Comparison of ENCODE assay signal across 8 mouse cellular contexts in the genomic region with DNA sequence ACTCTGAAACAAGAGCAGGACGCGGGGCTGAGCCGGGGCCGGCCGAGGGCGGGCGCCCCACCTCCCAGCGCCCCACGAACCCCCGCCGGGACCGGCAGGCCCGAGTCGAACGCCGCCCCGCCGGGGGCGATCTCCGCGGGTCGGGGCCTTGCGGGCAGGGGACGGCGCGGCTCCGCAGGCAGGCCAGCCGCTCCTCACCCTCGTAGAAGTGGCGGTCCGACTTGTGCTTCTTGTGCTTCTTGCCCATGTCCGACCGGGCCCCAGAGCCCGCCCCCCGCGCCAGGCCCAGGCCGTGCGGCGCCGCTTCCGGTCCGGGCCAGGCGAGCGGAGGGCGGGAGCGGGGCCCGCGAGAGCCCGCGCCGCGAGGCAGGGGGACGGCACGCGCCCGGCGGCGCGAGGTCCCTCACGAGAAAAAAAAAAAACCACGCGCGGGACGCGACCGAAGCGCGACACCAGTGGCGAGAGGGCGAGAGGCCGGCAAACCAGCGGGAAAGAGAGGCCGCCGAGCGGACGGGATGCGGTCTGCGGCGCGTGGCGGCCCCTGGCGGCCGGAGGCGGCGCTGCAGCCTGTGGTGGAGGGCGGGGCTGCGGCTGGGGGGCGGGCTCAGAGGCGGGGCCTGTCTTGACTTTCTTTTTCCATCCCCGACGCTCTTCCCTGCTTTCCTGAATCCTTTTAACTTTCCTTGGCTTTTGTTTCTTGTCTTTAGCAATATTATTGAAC. TPM values are rescaled to one million over a fixed set of nuclear protein-coding genes. Genes with fewer than 3 reads are reported as not detected.
DNase-seq lines count a peak whose midpoint lies in the region; ATAC-seq and TF ChIP-seq lines count a peak whose summit lies in the region.

A gene (minus strand): TSS at position 487 of the 721 bp plus-strand sequence.

- peak within 1 kb of the TSS; percentile 86 for H3K27ac ChIP-seq in hindbrain, postnatal 0 days
- peak within 1 kb of the TSS; percentile 85 for H3K27ac ChIP-seq in left cerebral cortex, adult 2 months

- peak within 1 kb of the TSS; percentile 95 for H3K4me2 ChIP-seq in hindbrain, postnatal 0 days (ENCODE audit: low read depth, low read length)

- 0 out of 2 replicates have a peak, but pooled peaks cover 8% of the 10 kb centered on the region for H3K4me1 ChIP-seq in hindbrain, postnatal 0 days (ENCODE audit: insufficient read depth, low read length)

- whole genome bisulfite sequencing in hindbrain, postnatal 0 days: 1% methylated on average over 82 of the region's 91 CpGs

- peak; percentile 50 for TF ChIP-seq CTCF in hindbrain, postnatal 0 days (IDR thresholded peaks at IDR 0.05; ENCODE audit: low read depth)
- TF ChIP-seq CTCF in left cerebral cortex, adult 2 months (IDR thresholded peaks at IDR 0.05): peak; percentile 90

- H3K27me3 ChIP-seq in hindbrain, postnatal 0 days (ENCODE audit: insufficient read depth, low read length): no peaks in the 10 kb centered on the region

- peak within 1 kb of the TSS; percentile 98 for H3K4me3 ChIP-seq in hindbrain, postnatal 0 days (ENCODE audit: low read length)
- H3K4me3 ChIP-seq in left cerebral cortex, adult 2 months: peak within 1 kb of the TSS; percentile 90

- H3K36me3 ChIP-seq in hindbrain, postnatal 0 days (ENCODE audit: insufficient read depth, low read length): 0 out of 2 replicates have a peak, but pooled peaks cover 4% of the 10 kb centered on the region

- H3K9me3 ChIP-seq in hindbrain, postnatal 0 days (ENCODE audit: low read length): no peaks in the 10 kb centered on the region

- intact Hi-C loops in left cerebral cortex, adult 2 months (cut with DNase I): loop anchor here (1.0 to 10.0 kb wide), 6 partner anchors 90 to 393 kb away; a partner anchor contains a TSS

- DNase-seq in gastrocnemius, adult 8-10 months (ENCODE audit: low spot score in 2 of 2): peak; percentile 65 to 66
- DNase-seq in hindbrain, postnatal 0 days (ENCODE audit: low spot score): peak; percentile 89
- DNase-seq in left cerebral cortex, adult 2 months (ENCODE audit: extremely low spot score in 1 of 2, low spot score in 2 of 2): peak; percentile 87 to 97
- peak; percentile 85 for DNase-seq in right cerebral cortex, adult 18-20 months
- peak; percentile 90 for DNase-seq in urinary bladder, adult 2 months (ENCODE audit: low spot score)

- H3K9ac ChIP-seq in hindbrain, postnatal 0 days (replicated peaks; ENCODE audit: low read length): peak within 1 kb of the TSS; percentile 90

- ATAC-seq in activated CD4-positive, CD25-positive, alpha-beta regulatory T cell, adult 4 months: peak; percentile 74
- peak; percentile 37; the same call in 1 of the 2 replicates for ATAC-seq in common myeloid progenitor, adult 5-6 weeks (replicated peaks; ENCODE audit: low read depth, poor library complexity, severe bottlenecking)
- ATAC-seq in hindbrain, postnatal 0 days: peak; percentile 91
- peak; percentile 89 for ATAC-seq in megakaryocyte, adult 5-6 weeks (ENCODE audit: poor library complexity, severe bottlenecking)

RNA-seq across cellular contexts. Expression of the gene that starts here (rescaled TPM):
- polyA plus RNA-seq in activated CD4-positive, CD25-positive, alpha-beta regulatory T cell, adult 4 months (2017; shearing (Covaris generic)): 10 to 100 TPM; 43.8 to 57.1 TPM
- total RNA-seq in common myeloid progenitor, adult 5-6 weeks (2017): 69.6 and 88.8 TPM in 2 replicates
- 10 to 100 TPM; 59.4 to 67.6 (median 63.1) TPM for total RNA-seq in gastrocnemius, adult 8-10 months (2022)
- total RNA-seq in hindbrain, postnatal 0 days (2014; rRNA removed): 12.6 and 15.5 TPM in 2 replicates
- 57.8 and 65.5 TPM in 2 replicates for polyA plus RNA-seq in hindbrain, postnatal 0 days (2015; fragmentation: Nextera tagmentation; extraction: Ambion mirVana)
- 10 to 100 TPM; 45.6 to 57.3 TPM for total RNA-seq in left cerebral cortex, adult 2 months (2021)
- total RNA-seq in megakaryocyte, adult 5-6 weeks (2015): 65.4 and 69.1 TPM in 2 replicates
- 61.5 and 62.7 TPM in 2 replicates for total RNA-seq in megakaryocyte, adult 5-6 weeks (2017)
- 45.6 and 46.4 TPM in 2 replicates for polyA plus RNA-seq in urinary bladder, adult 2 months (2012; rRNA removed)

Comparison
In these comparisons a context has a peak if more than half of its experiments do, and no peak if none do; other contexts are left out.
1. Peak in every context shown above with its lines: DNase-seq, ATAC-seq, H3K4me3 ChIP-seq and H3K27ac ChIP-seq.
2. ATAC-seq: peak in every context shown above with its lines; median percentile 91 in hindbrain, postnatal 0 days; 89 in megakaryocyte, adult 5-6 weeks; 74 in activated CD4-positive, CD25-positive, alpha-beta regulatory T cell, adult 4 months; 37 in common myeloid progenitor, adult 5-6 weeks.